Mouse (Mus musculus) mature B cell (primary cell): ENCODE measurements around the gene Cenpm.

Experiments used
- in situ Hi-C: fragments of 300-500 bp; cut with MboI; formaldehyde crosslinking; loops from 2 replicates; pipeline ENCODE4 v1.14.3; 2019

Gene Cenpm

GRCm38 (mm10) chr15:82216142-82216827 lies 28.3 kb downstream of the Cenpm start:
- in situ Hi-C loops = no loop called here

GRCm38 (mm10) chr15:82215332-82216046 lies 29.1 kb downstream of the Cenpm start:
- in situ Hi-C loops = no loop called here

GRCm38 (mm10) chr15:82213222-82213621 lies 31.3 kb downstream of the Cenpm start:
- in situ Hi-C loops = no loop called here

GRCm38 (mm10) chr15:82212752-82213063 lies 31.8 kb downstream of the Cenpm start, which contains the start of gene Shisa8:
Gene Shisa8 (minus strand): TSS chr15:82212815.
- in situ Hi-C loops = no loop called here

- in situ Hi-C loops = no loop called here
Observed at GRCm38 (mm10) chr15:82211911-82212751, 32.4 kb downstream of the Cenpm start.

- in situ Hi-C loops = no loop called here
Observed at GRCm38 (mm10) chr15:82211281-82211680, 33.3 kb downstream of the Cenpm start.

- in situ Hi-C loops = no loop called here
Observed at GRCm38 (mm10) chr15:82210801-82211200, 33.7 kb downstream of the Cenpm start.

- in situ Hi-C loops = no loop called here
Observed at GRCm38 (mm10) chr15:82209295-82210050, 35.1 kb downstream of the Cenpm start.

- in situ Hi-C loops = no loop called here
Observed at GRCm38 (mm10) chr15:82208307-82208706, 36.2 kb downstream of the Cenpm start.

GRCm38 (mm10) chr15:82207504-82208219 lies 36.9 kb downstream of the Cenpm start:
- in situ Hi-C loops = no loop called here

- in situ Hi-C loops = no loop called here
Observed at GRCm38 (mm10) chr15:82207105-82207459, 37.5 kb downstream of the Cenpm start.

- in situ Hi-C loops = no loop called here
Observed at GRCm38 (mm10) chr15:82206365-82207104, 38.0 kb downstream of the Cenpm start.

- in situ Hi-C loops = no loop called here
Observed at GRCm38 (mm10) chr15:82204680-82205371, 39.7 kb downstream of the Cenpm start.

GRCm38 (mm10) chr15:82203611-82204351 lies 40.8 kb downstream of the Cenpm start:
- in situ Hi-C loops = no loop called here

GRCm38 (mm10) chr15:82203090-82203489 lies 41.5 kb downstream of the Cenpm start:
- in situ Hi-C loops = no loop called here

- in situ Hi-C loops = no loop called here
Observed at GRCm38 (mm10) chr15:82202086-82202485, 42.5 kb downstream of the Cenpm start.

GRCm38 (mm10) chr15:82199546-82199945 lies 45.0 kb downstream of the Cenpm start:
- in situ Hi-C loops = no loop called here

- in situ Hi-C loops = no loop called here
Observed at GRCm38 (mm10) chr15:82198342-82198741, 46.2 kb downstream of the Cenpm start.

- in situ Hi-C loops = no loop called here
Observed at GRCm38 (mm10) chr15:82197937-82198336, 46.6 kb downstream of the Cenpm start.
